Mouse (Mus musculus) erythroblast, adult 5-6 weeks (primary cell): ENCODE results near the gene Ccdc171. TPM values are rescaled to one million over a fixed set of nuclear protein-coding genes. Genes with fewer than 3 reads are reported as not detected.

Source experiments
- ATAC-seq: replicated peaks from 2 replicates; pipeline ENCODE4 v1.8.0; 2016; ENCODE audit warnings: moderate number of reproducible peaks, mild to moderate bottlenecking, moderate TSS enrichment, inconsistent platforms; ENCODE audit not compliant: poor library complexity, low FRiP score, severe bottlenecking
- total RNA-seq, 2 experiments: library from RNA; stranded (forward) in 1 of 2; stranded (reverse) in 1 of 2; fragments of 150-400 nt in 1 of 2; fragments of 200-764, 138-1000 nt in 1 of 2; gene quantifications; 2 replicates each; pipeline versions ENCODE4 v1.2.3 to v1.2.4; 2015 to 2017; ENCODE audit warnings: low replicate concordance in 2 of 2

The Ccdc171 gene
- total RNA-seq, 2 experiments from 2014 or later, result 3.2 to 5.8 TPM

DNA sequence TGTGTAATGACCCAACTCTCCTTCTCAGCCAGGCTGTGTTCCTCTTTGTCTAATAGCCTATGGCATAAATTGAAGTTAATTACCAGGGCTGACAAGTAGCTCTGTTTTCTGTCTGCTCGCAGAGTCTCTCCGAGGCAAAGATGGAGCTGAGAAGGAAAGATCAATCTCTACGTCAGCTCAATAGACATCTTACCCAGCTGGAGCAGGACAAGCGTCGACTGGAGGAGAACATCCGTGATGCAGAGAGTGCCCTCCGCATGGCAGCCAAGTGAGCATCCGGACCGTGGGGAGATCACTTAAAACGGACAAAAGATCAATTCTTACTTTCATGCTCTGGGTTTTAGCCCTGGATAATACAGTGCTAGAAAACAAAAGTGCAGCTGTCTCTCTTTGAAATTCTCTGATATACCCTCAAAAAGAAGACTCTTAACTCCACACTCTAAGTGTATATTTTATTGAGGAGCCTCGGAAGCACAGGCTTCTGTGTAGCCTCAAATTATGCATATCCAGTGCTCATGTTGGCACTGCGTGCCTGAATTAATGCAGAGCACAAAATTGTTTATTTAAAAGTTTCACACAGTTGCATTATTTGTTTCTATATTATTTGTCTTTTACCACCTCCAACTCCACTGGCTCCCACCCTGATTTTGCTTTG is 217.6 kb downstream of the Ccdc171 start:
- ATAC-seq, result no peak

GRCm38 (mm10) chr4:83775136-83775535 is 249.8 kb downstream of the Ccdc171 start:
- ATAC-seq, result no peak

DNA sequence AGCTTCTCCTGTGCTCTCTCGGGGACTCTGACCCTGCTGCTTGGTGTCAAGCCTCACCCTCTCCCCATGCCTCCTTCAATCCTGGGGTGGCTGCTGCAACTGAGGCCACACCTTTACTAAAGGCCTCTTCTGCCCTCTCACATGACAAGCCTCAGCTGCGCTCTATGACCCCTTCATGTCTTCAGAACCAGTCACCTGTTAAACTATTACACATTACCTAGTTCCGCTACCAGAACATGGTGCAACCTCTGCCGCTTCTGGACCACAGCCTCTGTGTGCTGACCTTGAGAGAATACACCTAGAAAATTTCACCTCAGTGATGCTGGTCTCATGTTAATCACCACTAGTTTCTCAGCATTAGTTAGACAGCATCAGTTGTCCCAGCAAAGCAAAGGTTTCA is 254.7 kb downstream of the Ccdc171 start:
- ATAC-seq, result no peak

GRCm38 (mm10) chr4:83785115-83785514 is 259.8 kb downstream of the Ccdc171 start:
- no peak for ATAC-seq

- ATAC-seq, result no peak
Observed at GRCm38 (mm10) chr4:83791811-83792210, 266.5 kb downstream of the Ccdc171 start.

DNA sequence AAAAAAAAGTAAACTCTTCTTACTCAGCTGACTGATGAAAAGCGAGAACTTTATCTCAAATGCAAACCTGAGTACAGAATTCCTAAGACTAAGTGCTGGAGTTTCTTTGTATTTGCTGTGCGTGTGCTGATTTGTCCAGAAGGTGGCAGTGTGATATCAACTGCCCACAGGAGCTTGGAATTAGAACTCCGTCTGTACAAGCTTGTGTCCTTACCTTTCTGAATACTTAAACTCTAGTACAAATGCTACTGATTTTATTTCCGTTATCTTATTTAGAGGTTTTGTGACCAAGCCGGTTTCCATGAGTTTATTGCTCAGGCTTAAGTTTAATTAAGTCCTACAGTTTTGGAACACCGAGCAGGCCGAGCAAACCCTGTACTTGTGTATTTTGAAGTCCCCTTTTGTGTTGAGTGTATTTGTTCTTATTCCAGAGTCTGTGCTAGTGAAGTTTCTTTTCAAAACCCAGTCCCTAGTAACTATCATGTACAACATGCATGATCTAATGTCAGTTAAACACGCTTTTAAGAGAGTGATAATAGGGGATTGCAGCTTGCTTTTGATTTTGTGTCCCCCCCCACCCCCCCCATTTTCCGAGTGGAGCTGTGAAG is 269.1 kb downstream of the Ccdc171 start:
- no peak for ATAC-seq

DNA sequence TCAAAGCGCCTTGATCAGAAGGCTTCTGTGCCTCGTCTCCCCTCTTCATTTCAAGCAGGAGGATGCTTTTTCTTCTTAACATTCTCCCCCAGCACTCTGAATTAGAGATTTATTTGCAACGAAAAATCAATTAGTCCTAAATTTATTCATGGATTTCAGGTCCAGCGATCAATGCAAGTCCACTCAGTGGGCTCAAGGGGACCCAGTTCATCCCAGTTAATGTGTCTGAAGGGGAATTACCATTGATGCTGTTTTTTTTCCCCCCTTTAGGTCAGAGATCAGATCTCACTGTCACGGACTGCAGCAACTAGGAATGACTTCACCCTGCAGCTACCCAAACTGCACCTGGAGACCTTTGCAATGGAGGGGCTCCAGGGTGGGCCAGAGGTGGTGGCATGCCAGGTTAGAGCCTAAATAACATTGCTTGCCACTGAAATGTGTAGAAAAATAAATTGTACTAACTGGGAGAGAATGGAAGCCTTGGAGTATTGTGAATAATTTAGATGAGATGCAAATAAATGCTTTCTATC is 269.6 kb downstream of the Ccdc171 start:
- no peak for ATAC-seq

DNA sequence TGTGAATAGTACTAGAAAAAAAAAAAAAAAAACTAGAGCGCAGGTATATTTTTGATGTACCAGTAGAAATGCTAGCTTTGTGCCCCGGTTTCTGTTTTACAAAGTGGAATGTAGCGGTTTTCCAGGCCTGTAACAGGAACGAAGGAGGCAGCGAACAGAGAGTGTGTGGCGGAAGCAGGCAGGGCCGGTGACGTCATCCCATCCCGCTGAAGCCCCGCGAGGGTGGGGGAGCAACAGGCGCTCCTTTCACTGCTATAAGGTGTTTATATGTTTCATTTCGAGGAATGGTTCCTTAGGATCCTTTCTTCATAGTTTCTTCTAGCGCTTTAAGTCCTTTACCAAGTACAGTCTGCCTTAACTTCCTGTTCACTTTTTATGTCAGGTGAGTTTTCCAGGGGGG is 272.6 kb downstream of the Ccdc171 start:
- no peak for ATAC-seq

GRCm38 (mm10) chr4:83798674-83799430 is 273.5 kb downstream of the Ccdc171 start:
- ATAC-seq, result peak; percentile 98

DNA sequence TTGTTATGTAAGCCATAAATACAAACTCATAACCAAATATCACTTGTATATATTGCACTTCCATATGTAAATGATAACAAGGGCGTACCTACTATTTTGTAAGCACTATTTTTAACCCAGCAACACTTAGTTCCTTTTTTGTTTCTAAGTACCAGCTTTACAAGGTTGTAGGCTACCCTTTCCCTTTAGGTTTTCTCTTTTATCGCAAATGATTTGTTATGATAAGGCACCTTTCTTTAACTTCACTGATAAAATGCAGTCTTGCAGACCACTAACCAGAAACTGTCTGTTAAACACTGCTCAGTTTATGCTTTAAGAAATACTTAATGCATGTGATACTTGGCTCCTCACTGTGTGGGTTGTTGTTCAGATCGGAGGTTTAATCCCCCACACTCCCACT is 275.1 kb downstream of the Ccdc171 start:
- ATAC-seq, result no peak

- no peak for ATAC-seq
Observed at GRCm38 (mm10) chr4:83816925-83817324, 291.6 kb downstream of the Ccdc171 start.

DNA sequence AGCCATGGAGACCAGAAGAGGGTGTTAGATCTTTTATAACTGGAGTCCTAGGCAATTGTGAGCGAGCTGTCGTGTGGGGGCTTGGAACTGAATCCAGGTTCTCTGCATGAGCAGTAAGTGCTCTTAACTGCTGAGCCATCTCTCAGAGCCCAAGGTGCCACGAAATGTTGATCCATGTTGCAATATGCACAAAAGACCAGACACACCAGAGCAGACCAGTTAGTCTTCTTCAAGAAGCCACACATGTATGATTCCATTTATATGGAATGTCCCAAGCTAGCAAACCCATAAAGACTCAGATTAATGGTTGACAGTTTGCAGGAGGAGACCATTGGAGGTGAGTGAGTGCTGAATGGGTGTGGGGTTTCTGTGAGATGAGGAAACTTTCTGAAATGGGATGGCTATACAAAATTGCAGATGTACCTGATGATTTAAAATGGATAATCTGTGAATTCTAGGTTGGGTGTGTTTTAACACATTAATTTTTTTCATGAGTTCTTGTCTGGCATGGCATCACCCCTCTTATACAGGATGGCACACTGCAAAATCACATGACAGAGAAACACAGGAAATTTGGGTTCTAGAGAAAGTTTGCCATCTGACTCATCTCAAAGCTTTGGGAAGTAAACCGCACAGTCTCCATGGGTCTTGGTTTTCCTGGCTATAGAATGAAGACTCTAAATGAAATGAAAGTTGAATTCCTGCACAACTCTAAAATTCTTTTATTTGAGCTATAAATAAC is 304.5 kb downstream of the Ccdc171 start:
- ATAC-seq, result no peak

- ATAC-seq, result no peak
Observed at GRCm38 (mm10) chr4:83830891-83831880, 305.8 kb downstream of the Ccdc171 start.

- ATAC-seq, result no peak
Observed at GRCm38 (mm10) chr4:83839077-83839476, 313.7 kb downstream of the Ccdc171 start.

DNA sequence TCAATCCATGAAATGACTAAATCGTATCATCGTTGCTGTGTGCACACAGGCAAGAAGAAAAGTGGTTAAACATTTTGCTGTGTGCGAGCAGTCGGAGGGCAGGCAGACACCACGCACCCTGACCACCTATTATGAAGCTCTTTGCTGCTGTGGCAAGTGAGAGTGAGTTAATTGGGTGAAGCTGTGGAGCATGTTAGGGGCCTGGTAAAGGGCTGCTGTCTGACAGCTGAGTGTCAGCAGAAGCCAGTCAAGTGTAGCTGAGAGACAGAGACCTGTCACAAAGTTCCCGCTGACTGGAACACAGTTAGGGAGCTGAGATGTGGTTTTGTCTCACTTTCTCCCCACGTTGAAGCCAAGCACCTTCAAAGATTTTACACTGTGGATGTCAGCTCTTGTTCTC is 321.0 kb downstream of the Ccdc171 start:
- no peak for ATAC-seq

DNA sequence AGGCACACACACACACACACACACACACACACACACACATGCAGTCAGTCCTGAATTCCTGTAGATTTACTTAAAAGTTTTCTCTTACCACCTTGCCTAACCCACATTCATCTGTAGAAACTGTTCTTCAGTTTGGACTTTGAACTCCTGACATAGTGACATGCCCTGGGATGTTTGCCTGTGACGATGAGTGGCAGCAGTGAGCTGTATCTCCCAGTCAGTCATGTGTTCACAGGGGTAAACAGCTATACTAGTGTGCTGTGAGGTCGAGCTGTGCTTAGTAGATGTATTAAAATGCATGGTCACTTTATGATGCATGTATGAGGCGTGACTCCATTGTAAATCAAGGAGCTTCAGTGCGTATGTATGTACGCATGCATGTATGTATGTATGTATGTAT is 328.5 kb downstream of the Ccdc171 start:
- ATAC-seq, result no peak

GRCm38 (mm10) chr4:83861706-83862105 is 336.4 kb downstream of the Ccdc171 start:
- no peak for ATAC-seq

- ATAC-seq, result no peak
Observed at GRCm38 (mm10) chr4:83862295-83862694, 336.9 kb downstream of the Ccdc171 start.

GRCm38 (mm10) chr4:83876600-83876999 is 351.3 kb downstream of the Ccdc171 start:
- no peak for ATAC-seq
